Mouse (Mus musculus): Measurements from ENCODE around the gene Cd300ld2. TPM values are rescaled to one million over a fixed set of nuclear protein-coding genes. Genes with fewer than 3 reads are reported as not detected.
"Not testable (repeated sequence)": the region's sequence is repeated elsewhere in the genome, so short reads cannot be mapped to it uniquely, and the experiment has no call there.

The Cd300ld2 gene
- not detected in 2 replicates for polyA plus RNA-seq (2014; fragmentation: Nextera tagmentation; extraction: Ambion mirVana)

GRCm38 (mm10) chr11:115016093-115016492 is at the start of gene Cd300ld2:
Gene Cd300ld2 (minus strand): TSS chr11:115016193.
- H3K36me3 ChIP-seq (ENCODE audit: control insufficient read depth, insufficient read depth, low read length); H3K4me3 ChIP-seq (ENCODE audit: low read depth, low read length); DNase-seq (ENCODE audit: low spot score); H3K27me3 ChIP-seq (ENCODE audit: control insufficient read depth, insufficient read depth, low read length); H3K4me1 ChIP-seq (ENCODE audit: control insufficient read depth, insufficient read depth, low read length); ATAC-seq (ENCODE audit: insufficient read depth, low FRiP score, low TSS enrichment); H3K27ac ChIP-seq (ENCODE audit: low read depth, low read length); H3K9ac ChIP-seq (ENCODE audit: low read length); H3K4me2 ChIP-seq (ENCODE audit: low read depth); H3K9me3 ChIP-seq (ENCODE audit: control insufficient read depth, low read length): not testable (repeated sequence)
- no CpG with 5 or more reads among the region's 7 CpGs for WGBS

- Histone ChIP-seq H3K36me3 (ENCODE audit: control insufficient read depth, insufficient read depth, low read length) (no peaks in the 10 kb centered on the region), H3K9ac (ENCODE audit: low read length) (no peak within 1 kb of the TSS), H3K4me3 (ENCODE audit: low read depth, low read length) (no peak within 1 kb of the TSS), H3K27ac (ENCODE audit: low read depth, low read length) (no peak within 1 kb of the TSS), H3K4me2 (ENCODE audit: low read depth) (no peak within 1 kb of the TSS), H3K4me1 (ENCODE audit: control insufficient read depth, insufficient read depth, low read length) (no peaks in the 10 kb centered on the region), H3K9me3 (ENCODE audit: control insufficient read depth, low read length) (no peaks in the 10 kb centered on the region), H3K27me3 (ENCODE audit: control insufficient read depth, insufficient read depth, low read length) (no peaks in the 10 kb centered on the region)
- WGBS = 31% methylated on average over 5 of the region's 5 CpGs
- DNase-seq (ENCODE audit: low spot score) (no peak), ATAC-seq (ENCODE audit: insufficient read depth, low FRiP score, low TSS enrichment) (no peak)
Observed at GRCm38 (mm10) chr11:115062077-115062476, 46.1 kb upstream of the Cd300ld2 start, which contains the start of gene Cd300e. Gene Cd300e (minus strand): TSS chr11:115062177.

DNA sequence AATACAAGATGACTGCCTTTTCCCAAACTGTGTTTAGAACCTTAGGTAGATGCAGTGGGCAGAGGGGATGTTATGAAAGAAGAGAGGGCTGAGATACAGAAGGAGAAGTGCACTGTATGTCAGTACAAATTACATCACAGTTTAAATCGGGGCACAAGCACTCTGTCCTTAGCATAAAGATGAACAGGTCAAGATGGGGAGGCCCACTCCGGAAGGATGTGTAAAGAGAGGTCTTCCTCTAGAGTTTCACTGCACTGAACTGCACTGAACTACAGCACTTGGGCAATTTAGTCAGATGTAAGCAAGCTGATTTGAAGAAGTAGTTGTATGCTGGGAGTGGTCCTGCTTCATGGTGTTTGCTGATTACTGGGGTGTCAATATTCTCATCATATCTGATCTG is 43.8 kb upstream of the Cd300ld2 start:
- Histone ChIP-seq H3K4me3 (ENCODE audit: low read depth, low read length) (no peak overlapping the region), H3K4me1 (ENCODE audit: control insufficient read depth, insufficient read depth, low read length) (no peaks in the 10 kb centered on the region), H3K9ac (ENCODE audit: low read length) (no peak overlapping the region), H3K27ac (ENCODE audit: low read depth, low read length) (no peak overlapping the region), H3K36me3 (ENCODE audit: control insufficient read depth, insufficient read depth, low read length) (no peaks in the 10 kb centered on the region), H3K4me2 (ENCODE audit: low read depth) (no peak overlapping the region), H3K27me3 (ENCODE audit: control insufficient read depth, insufficient read depth, low read length) (no peaks in the 10 kb centered on the region), H3K9me3 (ENCODE audit: control insufficient read depth, low read length) (no peaks in the 10 kb centered on the region)
- DNase-seq (ENCODE audit: low spot score) (no peak), ATAC-seq (ENCODE audit: insufficient read depth, low FRiP score, low TSS enrichment) (no peak)
- 85% methylated on average over 2 of the region's 2 CpGs for WGBS

- no peak overlapping the region for H3K27ac ChIP-seq (ENCODE audit: low read depth, low read length)
- no peaks in the 10 kb centered on the region for H3K9me3 ChIP-seq (ENCODE audit: control insufficient read depth, low read length)
- no peak overlapping the region for H3K4me2 ChIP-seq (ENCODE audit: low read depth)
- ATAC-seq (ENCODE audit: insufficient read depth, low FRiP score, low TSS enrichment) (no peak), DNase-seq (ENCODE audit: low spot score) (no peak)
- H3K4me1 ChIP-seq (ENCODE audit: control insufficient read depth, insufficient read depth, low read length) = no peaks in the 10 kb centered on the region
- no peak overlapping the region for H3K9ac ChIP-seq (ENCODE audit: low read length)
- WGBS = 74% methylated on average over 4 of the region's 4 CpGs
- no peak overlapping the region for H3K4me3 ChIP-seq (ENCODE audit: low read depth, low read length)
- H3K27me3 ChIP-seq (ENCODE audit: control insufficient read depth, insufficient read depth, low read length) = no peaks in the 10 kb centered on the region
- H3K36me3 ChIP-seq (ENCODE audit: control insufficient read depth, insufficient read depth, low read length) = no peaks in the 10 kb centered on the region
Observed at GRCm38 (mm10) chr11:115058701-115059100, 42.7 kb upstream of the Cd300ld2 start.

DNA sequence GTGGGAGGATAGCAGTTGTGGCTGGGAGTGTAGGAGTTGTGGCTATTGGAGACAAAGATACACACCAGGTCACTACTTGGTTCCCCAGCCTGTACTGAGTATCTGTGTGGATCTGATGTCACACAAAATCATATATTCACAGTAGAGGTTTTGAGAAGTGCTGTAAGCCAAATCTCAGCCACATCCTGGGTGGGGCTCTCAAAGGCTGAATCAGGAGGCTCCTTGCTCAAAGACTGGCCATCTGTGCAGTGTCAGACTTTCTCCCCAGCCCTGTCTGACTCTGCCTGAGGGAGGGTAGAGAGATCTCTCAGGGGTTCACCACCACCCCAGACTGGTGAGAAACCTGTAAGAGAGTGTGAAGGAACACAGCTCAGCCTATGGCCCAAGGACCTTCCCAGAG is 38.5 kb upstream of the Cd300ld2 start:
- H3K4me1 ChIP-seq (ENCODE audit: control insufficient read depth, insufficient read depth, low read length) = no peaks in the 10 kb centered on the region
- H3K36me3 ChIP-seq (ENCODE audit: control insufficient read depth, insufficient read depth, low read length) = no peaks in the 10 kb centered on the region
- no peak overlapping the region for H3K4me2 ChIP-seq (ENCODE audit: low read depth)
- H3K9me3 ChIP-seq (ENCODE audit: control insufficient read depth, low read length) = no peaks in the 10 kb centered on the region
- no peak overlapping the region for H3K4me3 ChIP-seq (ENCODE audit: low read depth, low read length)
- ATAC-seq (ENCODE audit: insufficient read depth, low FRiP score, low TSS enrichment) (no peak), DNase-seq (ENCODE audit: low spot score) (no peak)
- no peak overlapping the region for H3K9ac ChIP-seq (ENCODE audit: low read length)
- H3K27me3 ChIP-seq (ENCODE audit: control insufficient read depth, insufficient read depth, low read length) = no peaks in the 10 kb centered on the region
- no peak overlapping the region for H3K27ac ChIP-seq (ENCODE audit: low read depth, low read length)

DNA sequence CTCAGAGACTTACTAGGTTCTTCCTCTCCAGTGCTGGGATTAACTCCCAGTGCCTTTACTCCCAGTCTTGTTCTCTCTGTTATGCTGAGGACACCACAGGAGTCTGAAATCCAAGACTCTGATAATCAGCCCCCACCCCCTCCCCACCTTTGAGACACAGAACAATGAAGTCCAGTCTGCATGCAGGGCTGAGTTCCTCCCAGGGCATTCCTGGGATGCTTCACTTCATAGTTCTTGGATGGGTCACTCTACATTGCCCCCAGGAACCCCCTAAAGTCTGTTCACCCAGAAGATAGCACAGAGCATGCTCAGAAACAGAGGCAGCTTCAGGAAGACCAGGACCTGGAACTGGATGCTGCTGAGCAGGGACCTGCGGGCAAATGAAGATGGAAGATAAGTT is 37.0 kb upstream of the Cd300ld2 start:
- Histone ChIP-seq H3K4me1 (ENCODE audit: control insufficient read depth, insufficient read depth, low read length) (no peaks in the 10 kb centered on the region), H3K4me2 (ENCODE audit: low read depth) (no peak overlapping the region), H3K27me3 (ENCODE audit: control insufficient read depth, insufficient read depth, low read length) (no peaks in the 10 kb centered on the region), H3K4me3 (ENCODE audit: low read depth, low read length) (no peak overlapping the region), H3K9ac (ENCODE audit: low read length) (no peak overlapping the region), H3K9me3 (ENCODE audit: control insufficient read depth, low read length) (no peaks in the 10 kb centered on the region), H3K36me3 (ENCODE audit: control insufficient read depth, insufficient read depth, low read length) (no peaks in the 10 kb centered on the region), H3K27ac (ENCODE audit: low read depth, low read length) (no peak overlapping the region)
- 100% methylated on average over 1 of the region's 1 CpGs for WGBS
- DNase-seq (ENCODE audit: low spot score) (no peak), ATAC-seq (ENCODE audit: insufficient read depth, low FRiP score, low TSS enrichment) (no peak)

GRCm38 (mm10) chr11:115052206-115052605 is 36.2 kb upstream of the Cd300ld2 start:
- no peaks in the 10 kb centered on the region for H3K27me3 ChIP-seq (ENCODE audit: control insufficient read depth, insufficient read depth, low read length)
- DNase-seq (ENCODE audit: low spot score) = peak; percentile 56
- no peaks in the 10 kb centered on the region for H3K4me1 ChIP-seq (ENCODE audit: control insufficient read depth, insufficient read depth, low read length)
- H3K9ac ChIP-seq (ENCODE audit: low read length) = no peak overlapping the region
- no peak for ATAC-seq (ENCODE audit: insufficient read depth, low FRiP score, low TSS enrichment)
- no peak overlapping the region for H3K4me3 ChIP-seq (ENCODE audit: low read depth, low read length)
- 6% methylated on average over 9 of the region's 9 CpGs for WGBS
- no peaks in the 10 kb centered on the region for H3K9me3 ChIP-seq (ENCODE audit: control insufficient read depth, low read length)
- H3K27ac ChIP-seq (ENCODE audit: low read depth, low read length) = no peak overlapping the region
- H3K4me2 ChIP-seq (ENCODE audit: low read depth) = no peak overlapping the region
- no peaks in the 10 kb centered on the region for H3K36me3 ChIP-seq (ENCODE audit: control insufficient read depth, insufficient read depth, low read length)

- Histone ChIP-seq H3K4me1 (ENCODE audit: control insufficient read depth, insufficient read depth, low read length) (no peaks in the 10 kb centered on the region), H3K9me3 (ENCODE audit: control insufficient read depth, low read length) (no peaks in the 10 kb centered on the region), H3K27ac (ENCODE audit: low read depth, low read length) (no peak overlapping the region), H3K4me3 (ENCODE audit: low read depth, low read length) (no peak overlapping the region), H3K27me3 (ENCODE audit: control insufficient read depth, insufficient read depth, low read length) (no peaks in the 10 kb centered on the region), H3K9ac (ENCODE audit: low read length) (no peak overlapping the region), H3K4me2 (ENCODE audit: low read depth) (no peak overlapping the region), H3K36me3 (ENCODE audit: control insufficient read depth, insufficient read depth, low read length) (no peaks in the 10 kb centered on the region)
- ATAC-seq (ENCODE audit: insufficient read depth, low FRiP score, low TSS enrichment) = no peak
- no peak for DNase-seq (ENCODE audit: low spot score)
- 40% methylated on average over 3 of the region's 3 CpGs for WGBS
Observed at GRCm38 (mm10) chr11:115049282-115049895, 33.4 kb upstream of the Cd300ld2 start.

GRCm38 (mm10) chr11:115048259-115048658 is 32.3 kb upstream of the Cd300ld2 start, which contains the start of gene Cd300ld3:
Gene Cd300ld3 (minus strand): TSS chr11:115048409.
- no peak within 1 kb of the TSS for H3K27ac ChIP-seq (ENCODE audit: low read depth, low read length)
- no peak within 1 kb of the TSS for H3K4me2 ChIP-seq (ENCODE audit: low read depth)
- 70% methylated on average over 2 of the region's 2 CpGs for WGBS
- H3K36me3 ChIP-seq (ENCODE audit: control insufficient read depth, insufficient read depth, low read length) = no peaks in the 10 kb centered on the region
- no peak within 1 kb of the TSS for H3K9ac ChIP-seq (ENCODE audit: low read length)
- no peaks in the 10 kb centered on the region for H3K4me1 ChIP-seq (ENCODE audit: control insufficient read depth, insufficient read depth, low read length)
- H3K9me3 ChIP-seq (ENCODE audit: control insufficient read depth, low read length) = no peaks in the 10 kb centered on the region
- no peak for ATAC-seq (ENCODE audit: insufficient read depth, low FRiP score, low TSS enrichment)
- no peaks in the 10 kb centered on the region for H3K27me3 ChIP-seq (ENCODE audit: control insufficient read depth, insufficient read depth, low read length)
- no peak for DNase-seq (ENCODE audit: low spot score)
- no peak within 1 kb of the TSS for H3K4me3 ChIP-seq (ENCODE audit: low read depth, low read length)
